Mouse (Mus musculus) spleen, embryonic (tissue): ENCODE data around the gene Taf8.

Experiments
- CTCF ChIA-PET: fragments of 350-600 bp; sonication (Branson Sonifier 250); formaldehyde crosslinking; loops from one replicate; lab custom pipeline; 2022; lab: Charles Lee

The Taf8 gene

DNA sequence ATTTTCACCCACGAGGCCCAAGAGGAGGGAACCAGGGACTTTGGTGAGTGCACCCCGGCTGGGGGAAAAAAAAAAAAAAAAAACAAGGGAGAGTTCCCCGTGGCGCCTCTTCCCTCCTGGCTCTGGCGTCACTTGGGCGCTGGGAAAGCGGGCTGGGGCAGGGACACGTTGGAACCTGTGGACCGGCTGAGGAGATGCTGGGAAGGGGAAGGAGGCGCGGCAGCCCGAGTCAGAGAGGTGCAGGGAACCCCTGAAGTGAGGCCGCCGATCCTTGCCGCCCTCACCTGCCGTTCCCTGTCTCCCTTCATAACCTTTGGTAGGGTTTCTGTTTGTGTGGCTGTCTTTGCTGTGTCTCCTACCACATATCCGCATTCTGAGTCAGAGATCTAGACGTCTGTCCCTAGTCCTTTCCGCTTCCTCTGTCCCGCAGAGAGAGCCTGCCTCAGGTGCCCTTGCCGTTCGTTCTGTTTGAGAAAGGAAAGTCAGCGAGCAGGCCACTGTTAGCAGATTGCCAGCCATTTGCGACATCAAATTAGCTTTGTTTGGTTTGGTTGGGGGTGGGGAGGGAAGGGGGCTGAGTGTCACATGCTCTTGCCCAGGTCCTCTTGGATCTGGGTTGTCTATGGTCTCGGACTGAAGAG, 65.1 kb downstream of the Taf8 start, which contains the start of gene 1700001C19Rik:
Gene 1700001C19Rik, minus strand, starts transcription at position 470 of the 641 bp plus-strand sequence.
- CTCF ChIA-PET: interaction anchor here (0.6 kb wide), 1 partner anchor 49 kb away, joined by 3 read pairs; no protein-coding TSS in a partner anchor

- CTCF ChIA-PET: no interaction called here
Measured at GRCm38 (mm10) chr17:47436156-47436906, 65.8 kb downstream of the Taf8 start, which contains the start of gene AI661453. Gene AI661453 (plus strand): TSS chr17:47436615.
